Mouse (Mus musculus) midbrain, embryonic 13.5 days (tissue): ENCODE results near the gene Mfap4. TPM values are rescaled to one million over a fixed set of nuclear protein-coding genes. Genes with fewer than 3 reads are reported as not detected.

Experiments used
- ATAC-seq: fragments of 200-750 bp; cut with Nextera tagmentation; 2 replicates; pipeline ENCODE4 v1.8.0; 2017; ENCODE audit warnings: mild to moderate bottlenecking, moderate TSS enrichment, moderate library complexity
- H3K27ac ChIP-seq: fragments of 300-500 bp; sonication (generic); 2 replicates; pipeline ENCODE4 v1.5.1; 2015; ENCODE audit warnings: inconsistent platforms, mild to moderate bottlenecking, moderate library complexity
- H3K27me3 ChIP-seq: fragments of 300-500 bp; sonication (generic); 2 replicates; pipeline ENCODE4 v1.6.1; 2015; ENCODE audit warnings: mild to moderate bottlenecking, inconsistent platforms
- H3K36me3 ChIP-seq: fragments of 300-500 bp; sonication (generic); 2 replicates; pipeline ENCODE4 v1.6.1; 2015; ENCODE audit warnings: mild to moderate bottlenecking, inconsistent platforms
- H3K4me1 ChIP-seq: fragments of 300-500 bp; sonication (generic); replicated peaks from 2 replicates; pipeline ENCODE4 v1.6.1; 2015; ENCODE audit warnings: inconsistent platforms
- H3K4me2 ChIP-seq: fragments of 300-500 bp; sonication (generic); replicated peaks from 2 replicates; pipeline ENCODE4 v1.6.1; 2015; ENCODE audit warnings: moderate library complexity, mild to moderate bottlenecking, inconsistent platforms
- H3K4me3 ChIP-seq: fragments of 300-500 bp; sonication (generic); replicated peaks from 2 replicates; pipeline ENCODE4 v1.5.1; 2015; ENCODE audit warnings: mild to moderate bottlenecking, inconsistent platforms
- H3K9ac ChIP-seq: fragments of 300-500 bp; sonication (generic); replicated peaks from 2 replicates; pipeline ENCODE4 v1.6.1; 2015; ENCODE audit warnings: mild to moderate bottlenecking, inconsistent platforms
- H3K9me3 ChIP-seq: fragments of 300-500 bp; sonication (generic); 2 replicates; pipeline ENCODE4 v1.6.1; 2016; ENCODE audit warnings: mild to moderate bottlenecking, inconsistent platforms
- whole genome bisulfite sequencing: fragments of 180-500 bp; shearing (Covaris S2); methylation state at CpG from one replicate; pipeline ENCODE4 v1.1.7; 2015; 5-methylcytosine and 5-hydroxymethylcytosine counted together
- polyA plus RNA-seq: library from polyadenylated mRNA; unstranded; fragments of >200 nt; fragmentation: Nextera tagmentation; extraction: Ambion mirVana; gene quantifications from 2 replicates; pipeline ENCODE4 v1.2.1, GENCODE M21; 2015

Mfap4 gene
- polyA plus RNA-seq, 1 experiment from 2014 or later = 35.4 TPM

- Histone ChIP-seq H3K9me3 (no peaks in the 10 kb centered on the region), H3K4me1 (no peaks in the 10 kb centered on the region), H3K4me2 (no peak overlapping the region), H3K27me3 (no peaks in the 10 kb centered on the region), H3K4me3 (no peak overlapping the region), H3K27ac (no peak overlapping the region), H3K9ac (no peak overlapping the region), H3K36me3 (no peaks in the 10 kb centered on the region)
- no peak for ATAC-seq
- WGBS = 60% methylated on average over 4 of the region's 4 CpGs
Observed at GRCm38 (mm10) chr11:61465422-61465821, 19.8 kb upstream of the Mfap4 start.

- Histone ChIP-seq H3K4me3 (no peak overlapping the region), H3K4me2 (no peak overlapping the region), H3K27me3 (no peaks in the 10 kb centered on the region), H3K9me3 (no peaks in the 10 kb centered on the region), H3K27ac (no peak overlapping the region), H3K36me3 (no peaks in the 10 kb centered on the region), H3K4me1 (no peaks in the 10 kb centered on the region), H3K9ac (no peak overlapping the region)
- WGBS = 86% methylated on average over 4 of the region's 4 CpGs
- ATAC-seq = no peak
Observed at GRCm38 (mm10) chr11:61468534-61468933, 16.7 kb upstream of the Mfap4 start.

GRCm38 (mm10) chr11:61469317-61469917 is 15.8 kb upstream of the Mfap4 start:
- H3K9ac ChIP-seq = no peak overlapping the region
- H3K4me2 ChIP-seq = no peak overlapping the region
- H3K27me3 ChIP-seq = no peaks in the 10 kb centered on the region
- H3K27ac ChIP-seq = no peak overlapping the region
- WGBS = 79% methylated on average over 7 of the region's 7 CpGs
- no peak for ATAC-seq
- H3K9me3 ChIP-seq = no peaks in the 10 kb centered on the region
- H3K4me3 ChIP-seq = no peak overlapping the region
- no peaks in the 10 kb centered on the region for H3K4me1 ChIP-seq
- H3K36me3 ChIP-seq = no peaks in the 10 kb centered on the region

GRCm38 (mm10) chr11:61470880-61471279 is 14.4 kb upstream of the Mfap4 start:
- Histone ChIP-seq H3K27me3 (no peaks in the 10 kb centered on the region), H3K4me1 (no peaks in the 10 kb centered on the region), H3K27ac (no peak overlapping the region), H3K4me2 (no peak overlapping the region), H3K9me3 (no peaks in the 10 kb centered on the region), H3K4me3 (no peak overlapping the region), H3K36me3 (no peaks in the 10 kb centered on the region), H3K9ac (no peak overlapping the region)
- no peak for ATAC-seq

GRCm38 (mm10) chr11:61473630-61474029 is 11.6 kb upstream of the Mfap4 start:
- Histone ChIP-seq H3K9me3 (no peaks in the 10 kb centered on the region), H3K4me1 (peaks cover 17% of the 10 kb centered on the region), H3K27ac (no peak overlapping the region), H3K4me3 (no peak overlapping the region), H3K27me3 (no peaks in the 10 kb centered on the region), H3K4me2 (no peak overlapping the region), H3K36me3 (no peaks in the 10 kb centered on the region), H3K9ac (no peak overlapping the region)
- no peak for ATAC-seq
- WGBS = 84% methylated on average over 4 of the region's 4 CpGs

- ATAC-seq = no peak
- Histone ChIP-seq H3K36me3 (no peaks in the 10 kb centered on the region), H3K9ac (0 out of 2 replicates have a peak overlapping the region, but pooled peaks have one; percentile 5), H3K27me3 (no peaks in the 10 kb centered on the region), H3K9me3 (no peaks in the 10 kb centered on the region), H3K4me2 (peak overlapping the region; percentile 38), H3K27ac (no peak overlapping the region), H3K4me3 (peak overlapping the region; percentile 8; the same call in 1 of the 2 replicates), H3K4me1 (peaks cover 17% of the 10 kb centered on the region)
- 49% methylated on average over 12 of the region's 12 CpGs for WGBS
Observed at GRCm38 (mm10) chr11:61476786-61477382, 8.3 kb upstream of the Mfap4 start.

GRCm38 (mm10) chr11:61477566-61478508 is 7.4 kb upstream of the Mfap4 start:
- no peaks in the 10 kb centered on the region for H3K9me3 ChIP-seq
- 0 out of 2 replicates have a peak overlapping the region, but pooled peaks have one; percentile 14 for H3K9ac ChIP-seq
- no peak for ATAC-seq
- peak overlapping the region; percentile 38 for H3K4me2 ChIP-seq
- no peaks in the 10 kb centered on the region for H3K27me3 ChIP-seq
- H3K27ac ChIP-seq = no peak overlapping the region
- H3K4me3 ChIP-seq = 0 out of 2 replicates have a peak overlapping the region, but pooled peaks have one; percentile 8
- no peaks in the 10 kb centered on the region for H3K36me3 ChIP-seq
- 39% methylated on average over 17 of the region's 17 CpGs for WGBS
- peaks cover 17% of the 10 kb centered on the region for H3K4me1 ChIP-seq

GRCm38 (mm10) chr11:61478788-61479187 is 6.4 kb upstream of the Mfap4 start:
- H3K27ac ChIP-seq = no peak overlapping the region
- no peak overlapping the region for H3K4me3 ChIP-seq
- no peak overlapping the region for H3K9ac ChIP-seq
- H3K27me3 ChIP-seq = no peaks in the 10 kb centered on the region
- no peaks in the 10 kb centered on the region for H3K9me3 ChIP-seq
- no peaks in the 10 kb centered on the region for H3K36me3 ChIP-seq
- no peak overlapping the region for H3K4me2 ChIP-seq
- WGBS = 89% methylated on average over 4 of the region's 4 CpGs
- no peak for ATAC-seq
- H3K4me1 ChIP-seq = peaks cover 21% of the 10 kb centered on the region

GRCm38 (mm10) chr11:61481239-61482090 is 3.8 kb upstream of the Mfap4 start:
- H3K36me3 ChIP-seq = 0 out of 2 replicates have a peak, but pooled peaks cover 2% of the 10 kb centered on the region
- peaks cover 45% of the 10 kb centered on the region for H3K4me1 ChIP-seq
- no peak overlapping the region for H3K4me3 ChIP-seq
- 85% methylated on average over 9 of the region's 9 CpGs for WGBS
- H3K27me3 ChIP-seq = no peaks in the 10 kb centered on the region
- H3K27ac ChIP-seq = no peak overlapping the region
- H3K9me3 ChIP-seq = no peaks in the 10 kb centered on the region
- H3K4me2 ChIP-seq = no peak overlapping the region
- H3K9ac ChIP-seq = no peak overlapping the region
- ATAC-seq = no peak

- peak overlapping the region; percentile 96; the same call in 1 of the 2 replicates for H3K27ac ChIP-seq
Observed at GRCm38 (mm10) chr11:61483226-61483845, 1.9 kb upstream of the Mfap4 start.

GRCm38 (mm10) chr11:61484256-61484612 is 997 bp upstream of the Mfap4 start:
- H3K4me1 ChIP-seq = peaks cover 48% of the 10 kb centered on the region
- ATAC-seq = peak; percentile 36
- peak overlapping the region; percentile 96 for H3K27ac ChIP-seq
- 9% methylated on average over 10 of the region's 10 CpGs for WGBS
- peaks cover 23% of the 10 kb centered on the region for H3K36me3 ChIP-seq
- H3K27me3 ChIP-seq = no peaks in the 10 kb centered on the region
- peak overlapping the region; percentile 42; the same call in 1 of the 2 replicates for H3K4me2 ChIP-seq
- peak overlapping the region; percentile 50 for H3K9ac ChIP-seq
- H3K4me3 ChIP-seq = no peak overlapping the region
- no peaks in the 10 kb centered on the region for H3K9me3 ChIP-seq

More at GRCm38 (mm10) chr11:61483226-61483845, 1.9 kb upstream of the Mfap4 start:
- no peaks in the 10 kb centered on the region for H3K9me3 ChIP-seq
- no peak overlapping the region for H3K9ac ChIP-seq
- H3K4me2 ChIP-seq = no peak overlapping the region
- no peaks in the 10 kb centered on the region for H3K27me3 ChIP-seq
- peaks cover 14% of the 10 kb centered on the region for H3K36me3 ChIP-seq
- H3K4me3 ChIP-seq = no peak overlapping the region
- 69% methylated on average over 13 of the region's 13 CpGs for WGBS
- H3K4me1 ChIP-seq = peaks cover 45% of the 10 kb centered on the region
- ATAC-seq = no peak
